Mouse (Mus musculus) liver, embryonic 13.5 days (tissue): ENCODE results near the gene Tox4. TPM values are rescaled to one million over a fixed set of nuclear protein-coding genes. Genes with fewer than 3 reads are reported as not detected.
A peak's percentile ranks its signal among the peaks of the same experiment; 100 is the strongest.

Experiments
- ATAC-seq: fragments of 200-750 bp; cut with Nextera tagmentation; 2 replicates; pipeline ENCODE4 v1.8.0; 2017; ENCODE audit warnings: low read depth, mild to moderate bottlenecking, moderate number of reproducible peaks, moderate library complexity
- DNase-seq: peaks from one replicate; pipeline ENCODE4 v3.0.0; 2022
- H3K27ac ChIP-seq: fragments of 300-500 bp; sonication (generic); 2 replicates; pipeline ENCODE4 v1.5.1; 2015; ENCODE audit warnings: moderate library complexity, mild to moderate bottlenecking, inconsistent platforms
- H3K27me3 ChIP-seq: fragments of 300-500 bp; sonication (generic); 2 replicates; pipeline ENCODE4 v1.6.1; 2015; ENCODE audit warnings: mild to moderate bottlenecking, inconsistent platforms
- H3K36me3 ChIP-seq: fragments of 300-500 bp; sonication (generic); 2 replicates; pipeline ENCODE4 v1.6.1; 2015; ENCODE audit warnings: mild to moderate bottlenecking, inconsistent platforms
- H3K4me1 ChIP-seq: fragments of 300-500 bp; sonication (generic); replicated peaks from 2 replicates; pipeline ENCODE4 v1.6.1; 2015; ENCODE audit warnings: inconsistent platforms
- H3K4me2 ChIP-seq: fragments of 300-500 bp; sonication (generic); 2 replicates; pipeline ENCODE4 v1.6.1; 2015; ENCODE audit warnings: inconsistent platforms, mild to moderate bottlenecking, moderate library complexity
- H3K4me3 ChIP-seq: fragments of 300-500 bp; sonication (generic); replicated peaks from 2 replicates; pipeline ENCODE4 v1.5.1; 2015; ENCODE audit warnings: mild to moderate bottlenecking, inconsistent platforms
- H3K9ac ChIP-seq: fragments of 300-500 bp; sonication (generic); 2 replicates; pipeline ENCODE4 v1.6.1; 2015; ENCODE audit warnings: mild to moderate bottlenecking, inconsistent platforms
- H3K9me3 ChIP-seq: fragments of 300-500 bp; sonication (generic); replicated peaks from 2 replicates; pipeline ENCODE4 v1.6.1; 2016; ENCODE audit warnings: inconsistent platforms
- WGBS: fragments of 180-500 bp; shearing (Covaris S2); methylation state at CpG from one replicate; pipeline ENCODE4 v1.1.7; 2015; ENCODE audit not compliant: insufficient replicate concordance; 5-methylcytosine and 5-hydroxymethylcytosine counted together
- polyA plus RNA-seq: library from polyadenylated mRNA; unstranded; fragments of >200 nt; fragmentation: Nextera tagmentation; extraction: Ambion mirVana; gene quantifications from 2 replicates; pipeline ENCODE4 v1.2.1, GENCODE M21; 2015

Gene Tox4
- 19.8 and 20.5 TPM in 2 replicates for polyA plus RNA-seq

- H3K36me3 ChIP-seq: peaks cover 6% of the 10 kb centered on the region; the same call in 1 of the 2 replicates
- peak; percentile 98 for DNase-seq
- no peaks in the 10 kb centered on the region for H3K27me3 ChIP-seq
- peak; percentile 97 for ATAC-seq
- H3K4me2 ChIP-seq: peak within 1 kb of the TSS; percentile 81
- H3K9me3 ChIP-seq: no peaks in the 10 kb centered on the region
- peaks cover 40% of the 10 kb centered on the region for H3K4me1 ChIP-seq
- peak within 1 kb of the TSS; percentile 91 for H3K27ac ChIP-seq
- H3K4me3 ChIP-seq: peak within 1 kb of the TSS; percentile 99
- WGBS: 1% methylated on average over 66 of the region's 66 CpGs
- peak within 1 kb of the TSS; percentile 95 for H3K9ac ChIP-seq
Observed at GRCm38 (mm10) chr14:52278932-52279746, at the start of gene Tox4, which contains the start of gene Rab2b. TSS of gene Tox4 (plus strand) at chr14:52279146. TSS of gene Rab2b (minus strand) at chr14:52279545.

GRCm38 (mm10) chr14:52232249-52232648 lies 46.7 kb upstream of the Tox4 start:
- peaks cover 8% of the 10 kb centered on the region; the same call in 1 of the 2 replicates for H3K4me1 ChIP-seq
- H3K9me3 ChIP-seq: no peaks in the 10 kb centered on the region
- H3K9ac ChIP-seq: no peak overlapping the region
- peaks cover 93% of the 10 kb centered on the region for H3K36me3 ChIP-seq
- ATAC-seq: no peak
- no peak overlapping the region for H3K4me3 ChIP-seq
- no peak for DNase-seq
- no peak overlapping the region for H3K4me2 ChIP-seq
- H3K27ac ChIP-seq: no peak overlapping the region
- WGBS: 73% methylated on average over 6 of the region's 6 CpGs
- H3K27me3 ChIP-seq: no peaks in the 10 kb centered on the region

- H3K4me3 ChIP-seq: no peak overlapping the region
- H3K9ac ChIP-seq: no peak overlapping the region
- peaks cover 8% of the 10 kb centered on the region for H3K4me1 ChIP-seq
- no peaks in the 10 kb centered on the region for H3K9me3 ChIP-seq
- no peaks in the 10 kb centered on the region for H3K27me3 ChIP-seq
- DNase-seq (no peak), ATAC-seq (no peak)
- no peak overlapping the region for H3K4me2 ChIP-seq
- H3K27ac ChIP-seq: no peak overlapping the region
- H3K36me3 ChIP-seq: peaks cover 71% of the 10 kb centered on the region
- 84% methylated on average over 7 of the region's 7 CpGs for WGBS
Observed at GRCm38 (mm10) chr14:52235165-52235564, 43.8 kb upstream of the Tox4 start.

- Histone ChIP-seq H3K27me3 (no peaks in the 10 kb centered on the region), H3K9ac (no peak overlapping the region), H3K36me3 (peaks cover 63% of the 10 kb centered on the region), H3K4me2 (no peak overlapping the region), H3K4me3 (no peak overlapping the region), H3K4me1 (peaks cover 19% of the 10 kb centered on the region), H3K27ac (no peak overlapping the region), H3K9me3 (no peaks in the 10 kb centered on the region)
- 65% methylated on average over 1 of the region's 1 CpGs for WGBS
- no peak for DNase-seq
- ATAC-seq: no peak
Observed at GRCm38 (mm10) chr14:52236216-52236615, 42.7 kb upstream of the Tox4 start.

GRCm38 (mm10) chr14:52244041-52244689 lies 34.8 kb upstream of the Tox4 start:
- H3K9ac ChIP-seq: peak overlapping the region; percentile 86
- WGBS: under 1% methylated on average over 28 of the region's 32 CpGs

GRCm38 (mm10) chr14:52244690-52245042 lies 34.3 kb upstream of the Tox4 start:
- Histone ChIP-seq H3K4me1 (peaks cover 62% of the 10 kb centered on the region), H3K4me3 (peak overlapping the region; percentile 88), H3K4me2 (peak overlapping the region; percentile 89), H3K27me3 (no peaks in the 10 kb centered on the region), H3K9ac (peak overlapping the region; percentile 81), H3K36me3 (peaks cover 4% of the 10 kb centered on the region; the same call in 1 of the 2 replicates), H3K27ac (peak overlapping the region; percentile 81), H3K9me3 (no peaks in the 10 kb centered on the region)
- DNase-seq (no peak), ATAC-seq (no peak; the same call in 1 of the 2 replicates)
- WGBS: 13% methylated on average over 7 of the region's 7 CpGs

More at GRCm38 (mm10) chr14:52244041-52244689, 34.8 kb upstream of the Tox4 start:
- Histone ChIP-seq H3K27ac (peak overlapping the region; percentile 81), H3K4me2 (peak overlapping the region; percentile 89), H3K4me3 (peak overlapping the region; percentile 88), H3K4me1 (peaks cover 62% of the 10 kb centered on the region), H3K27me3 (no peaks in the 10 kb centered on the region), H3K36me3 (peaks cover 4% of the 10 kb centered on the region; the same call in 1 of the 2 replicates), H3K9me3 (no peaks in the 10 kb centered on the region)
- peak; percentile 98 for ATAC-seq
- DNase-seq: peak; percentile 100

- peaks cover 3% of the 10 kb centered on the region; the same call in 1 of the 2 replicates for H3K36me3 ChIP-seq
- H3K9me3 ChIP-seq: no peaks in the 10 kb centered on the region
- 67% methylated on average over 4 of the region's 4 CpGs for WGBS
- H3K27me3 ChIP-seq: no peaks in the 10 kb centered on the region
- ATAC-seq (no peak), DNase-seq (no peak)
- H3K27ac ChIP-seq: 0 out of 2 replicates have a peak overlapping the region, but pooled peaks have one; percentile 21
- no peak overlapping the region for H3K4me3 ChIP-seq
- no peak overlapping the region for H3K9ac ChIP-seq
- peaks cover 52% of the 10 kb centered on the region for H3K4me1 ChIP-seq
- H3K4me2 ChIP-seq: no peak overlapping the region
Observed at GRCm38 (mm10) chr14:52246129-52246528, 32.8 kb upstream of the Tox4 start.

GRCm38 (mm10) chr14:52256311-52257175 lies 22.4 kb upstream of the Tox4 start:
- H3K9me3 ChIP-seq: no peaks in the 10 kb centered on the region
- H3K27me3 ChIP-seq: no peaks in the 10 kb centered on the region
- no peaks in the 10 kb centered on the region for H3K36me3 ChIP-seq
- peaks cover 47% of the 10 kb centered on the region for H3K4me1 ChIP-seq
- H3K4me2 ChIP-seq: peak overlapping the region; percentile 84
- ATAC-seq (no peak), DNase-seq (peak; percentile 37)
- peak overlapping the region; percentile 89 for H3K9ac ChIP-seq
- H3K27ac ChIP-seq: peak overlapping the region; percentile 95
- peak overlapping the region; percentile 79 for H3K4me3 ChIP-seq
- WGBS: 3% methylated on average over 18 of the region's 18 CpGs

- H3K36me3 ChIP-seq: no peaks in the 10 kb centered on the region
- H3K4me3 ChIP-seq: peak within 1 kb of the TSS; percentile 79
- WGBS: 1% methylated on average over 53 of the region's 54 CpGs
- ATAC-seq (peak; percentile 99), DNase-seq (peak; percentile 96)
- peaks cover 39% of the 10 kb centered on the region for H3K4me1 ChIP-seq
- no peaks in the 10 kb centered on the region for H3K9me3 ChIP-seq
- no peaks in the 10 kb centered on the region for H3K27me3 ChIP-seq
- peak within 1 kb of the TSS; percentile 95 for H3K27ac ChIP-seq
- peak within 1 kb of the TSS; percentile 84 for H3K4me2 ChIP-seq
- H3K9ac ChIP-seq: peak within 1 kb of the TSS; percentile 89
Observed at GRCm38 (mm10) chr14:52257484-52258213, 21.3 kb upstream of the Tox4 start, which contains the start of gene Chd8. TSS of gene Chd8 (minus strand) at chr14:52257780.

GRCm38 (mm10) chr14:52272781-52273180 lies 6.2 kb upstream of the Tox4 start:
- H3K4me2 ChIP-seq: no peak overlapping the region
- WGBS: 41% methylated on average over 3 of the region's 3 CpGs
- H3K4me1 ChIP-seq: 0 out of 2 replicates have a peak, but pooled peaks cover 4% of the 10 kb centered on the region
- H3K27ac ChIP-seq: no peak overlapping the region
- no peak overlapping the region for H3K9ac ChIP-seq
- DNase-seq (no peak), ATAC-seq (no peak)
- H3K36me3 ChIP-seq: peaks cover 4% of the 10 kb centered on the region; the same call in 1 of the 2 replicates
- no peak overlapping the region for H3K4me3 ChIP-seq
- no peaks in the 10 kb centered on the region for H3K27me3 ChIP-seq
- H3K9me3 ChIP-seq: no peaks in the 10 kb centered on the region
